Mouse (Mus musculus): Measurements from ENCODE around the gene Rsbn1l. TPM values are rescaled to one million over a fixed set of nuclear protein-coding genes. Genes with fewer than 3 reads are reported as not detected.

Gene Rsbn1l
- polyA plus RNA-seq, 1 experiment from 2014 or later, result 3.7 TPM

GRCm38 (mm10) chr5:20986271-20986670 is 30.1 kb upstream of the Rsbn1l start:
- ATAC-seq (no peak), DNase-seq (no peak)
- Histone ChIP-seq H3K4me3 (ENCODE audit: low read depth, low read length) (no peak overlapping the region), H3K36me3 (replicated peaks; ENCODE audit: insufficient read depth, low read length) (peaks cover 40% of the 10 kb centered on the region), H3K9me3 (ENCODE audit: low read length) (no peaks in the 10 kb centered on the region), H3K27ac (ENCODE audit: low read depth) (no peak overlapping the region), H3K4me1 (ENCODE audit: insufficient read depth) (no peaks in the 10 kb centered on the region), H3K9ac (replicated peaks) (no peak overlapping the region), H3K27me3 (ENCODE audit: insufficient read depth, low read length) (no peaks in the 10 kb centered on the region), H3K4me2 (ENCODE audit: low read depth, low read length) (no peak overlapping the region)
- 89% methylated on average over 8 of the region's 8 CpGs for whole genome bisulfite sequencing (ENCODE audit: insufficient replicate concordance)
- no peak for TF ChIP-seq EP300 (IDR thresholded peaks at IDR 0.05; ENCODE audit: low read depth)
- TF ChIP-seq CTCF (IDR thresholded peaks at IDR 0.05; ENCODE audit: low read depth), result no peak

GRCm38 (mm10) chr5:20983505-20983904 is 27.3 kb upstream of the Rsbn1l start:
- H3K9me3 ChIP-seq (ENCODE audit: low read length), result no peaks in the 10 kb centered on the region
- H3K4me3 ChIP-seq (ENCODE audit: low read depth, low read length), result no peak overlapping the region
- H3K4me2 ChIP-seq (ENCODE audit: low read depth, low read length), result no peak overlapping the region
- H3K9ac ChIP-seq (replicated peaks), result no peak overlapping the region
- H3K27me3 ChIP-seq (ENCODE audit: insufficient read depth, low read length), result no peaks in the 10 kb centered on the region
- ATAC-seq (no peak), DNase-seq (no peak)
- no peak overlapping the region for H3K27ac ChIP-seq (ENCODE audit: low read depth)
- no peaks in the 10 kb centered on the region for H3K4me1 ChIP-seq (ENCODE audit: insufficient read depth)
- H3K36me3 ChIP-seq (replicated peaks; ENCODE audit: insufficient read depth, low read length), result peaks cover 21% of the 10 kb centered on the region
- no peak for TF ChIP-seq EP300 (IDR thresholded peaks at IDR 0.05; ENCODE audit: low read depth)
- no peak for TF ChIP-seq CTCF (IDR thresholded peaks at IDR 0.05; ENCODE audit: low read depth)

- Histone ChIP-seq H3K27me3 (ENCODE audit: insufficient read depth, low read length) (no peaks in the 10 kb centered on the region), H3K9me3 (ENCODE audit: low read length) (no peaks in the 10 kb centered on the region), H3K4me1 (ENCODE audit: insufficient read depth) (no peaks in the 10 kb centered on the region), H3K36me3 (replicated peaks; ENCODE audit: insufficient read depth, low read length) (no peaks in the 10 kb centered on the region), H3K4me2 (ENCODE audit: low read depth, low read length) (no peak overlapping the region), H3K27ac (ENCODE audit: low read depth) (no peak overlapping the region), H3K4me3 (ENCODE audit: low read depth, low read length) (no peak overlapping the region), H3K9ac (replicated peaks) (no peak overlapping the region)
- 55% methylated on average over 4 of the region's 4 CpGs for WGBS (ENCODE audit: insufficient replicate concordance)
- no peak for DNase-seq
- no peak for TF ChIP-seq CTCF (IDR thresholded peaks at IDR 0.05; ENCODE audit: low read depth)
- TF ChIP-seq EP300 (IDR thresholded peaks at IDR 0.05; ENCODE audit: low read depth), result no peak
- ATAC-seq, result no peak
Measured at GRCm38 (mm10) chr5:20974690-20975089, 18.5 kb upstream of the Rsbn1l start.

- no peaks in the 10 kb centered on the region for H3K36me3 ChIP-seq (replicated peaks; ENCODE audit: insufficient read depth, low read length)
- no peak for DNase-seq
- ATAC-seq, result no peak
- TF ChIP-seq CTCF (IDR thresholded peaks at IDR 0.05; ENCODE audit: low read depth) (no peak), EP300 (IDR thresholded peaks at IDR 0.05; ENCODE audit: low read depth) (no peak)
- WGBS (ENCODE audit: insufficient replicate concordance), result 63% methylated on average over 6 of the region's 7 CpGs
- H3K4me3 ChIP-seq (ENCODE audit: low read depth, low read length), result no peak overlapping the region
- no peaks in the 10 kb centered on the region for H3K4me1 ChIP-seq (ENCODE audit: insufficient read depth)
- H3K9me3 ChIP-seq (ENCODE audit: low read length), result no peaks in the 10 kb centered on the region
- no peak overlapping the region for H3K27ac ChIP-seq (ENCODE audit: low read depth)
- no peak overlapping the region for H3K9ac ChIP-seq (replicated peaks)
- no peaks in the 10 kb centered on the region for H3K27me3 ChIP-seq (ENCODE audit: insufficient read depth, low read length)
- no peak overlapping the region for H3K4me2 ChIP-seq (ENCODE audit: low read depth, low read length)
Measured at GRCm38 (mm10) chr5:20973999-20974398, 17.8 kb upstream of the Rsbn1l start.

- Histone ChIP-seq H3K4me2 (ENCODE audit: low read depth, low read length) (no peak overlapping the region), H3K27ac (ENCODE audit: low read depth) (no peak overlapping the region), H3K4me1 (ENCODE audit: insufficient read depth) (no peaks in the 10 kb centered on the region), H3K9ac (replicated peaks) (no peak overlapping the region), H3K9me3 (ENCODE audit: low read length) (no peaks in the 10 kb centered on the region), H3K27me3 (ENCODE audit: insufficient read depth, low read length) (no peaks in the 10 kb centered on the region), H3K4me3 (ENCODE audit: low read depth, low read length) (no peak overlapping the region), H3K36me3 (replicated peaks; ENCODE audit: insufficient read depth, low read length) (no peaks in the 10 kb centered on the region)
- 44% methylated on average over 5 of the region's 5 CpGs for WGBS (ENCODE audit: insufficient replicate concordance)
- DNase-seq (peak; percentile 31), ATAC-seq (no peak)
- TF ChIP-seq CTCF (IDR thresholded peaks at IDR 0.05; ENCODE audit: low read depth) (no peak), EP300 (IDR thresholded peaks at IDR 0.05; ENCODE audit: low read depth) (no peak)
Measured at GRCm38 (mm10) chr5:20973069-20973468, 16.9 kb upstream of the Rsbn1l start.

- Histone ChIP-seq H3K27me3 (ENCODE audit: insufficient read depth, low read length) (no peaks in the 10 kb centered on the region), H3K27ac (ENCODE audit: low read depth) (no peak overlapping the region), H3K36me3 (replicated peaks; ENCODE audit: insufficient read depth, low read length) (no peaks in the 10 kb centered on the region), H3K4me1 (ENCODE audit: insufficient read depth) (no peaks in the 10 kb centered on the region), H3K4me3 (ENCODE audit: low read depth, low read length) (no peak overlapping the region), H3K4me2 (ENCODE audit: low read depth, low read length) (no peak overlapping the region; the same call in 1 of the 2 replicates), H3K9ac (replicated peaks) (no peak overlapping the region), H3K9me3 (ENCODE audit: low read length) (no peaks in the 10 kb centered on the region; the same call in 1 of the 2 replicates)
- 49% methylated on average over 9 of the region's 9 CpGs for WGBS (ENCODE audit: insufficient replicate concordance)
- TF ChIP-seq CTCF (IDR thresholded peaks at IDR 0.05; ENCODE audit: low read depth), result peak; percentile 72
- no peak for TF ChIP-seq EP300 (IDR thresholded peaks at IDR 0.05; ENCODE audit: low read depth)
- DNase-seq, result peak; percentile 78
- peak; percentile 49 for ATAC-seq
Measured at GRCm38 (mm10) chr5:20968963-20969362, 12.8 kb upstream of the Rsbn1l start.

- Histone ChIP-seq H3K27ac (ENCODE audit: low read depth) (no peak overlapping the region), H3K4me2 (ENCODE audit: low read depth, low read length) (no peak overlapping the region; the same call in 1 of the 2 replicates), H3K9ac (replicated peaks) (no peak overlapping the region), H3K36me3 (replicated peaks; ENCODE audit: insufficient read depth, low read length) (no peaks in the 10 kb centered on the region), H3K4me3 (ENCODE audit: low read depth, low read length) (no peak overlapping the region), H3K9me3 (ENCODE audit: low read length) (no peaks in the 10 kb centered on the region; the same call in 1 of the 2 replicates), H3K27me3 (ENCODE audit: insufficient read depth, low read length) (no peaks in the 10 kb centered on the region), H3K4me1 (ENCODE audit: insufficient read depth) (no peaks in the 10 kb centered on the region)
- ATAC-seq, result no peak
- TF ChIP-seq EP300 (IDR thresholded peaks at IDR 0.05; ENCODE audit: low read depth) (no peak), CTCF (IDR thresholded peaks at IDR 0.05; ENCODE audit: low read depth) (no peak)
- 61% methylated on average over 9 of the region's 9 CpGs for WGBS (ENCODE audit: insufficient replicate concordance)
- DNase-seq, result no peak
Measured at GRCm38 (mm10) chr5:20968493-20968892, 12.3 kb upstream of the Rsbn1l start.
